Mouse (Mus musculus) right cerebral cortex, postnatal 4 days (tissue): ENCODE results near the gene Atp13a1.

Source experiments
- DNase-seq: peaks from one replicate; pipeline ENCODE4 v3.0.0-alpha.2; 2022

Gene Atp13a1

DNA sequence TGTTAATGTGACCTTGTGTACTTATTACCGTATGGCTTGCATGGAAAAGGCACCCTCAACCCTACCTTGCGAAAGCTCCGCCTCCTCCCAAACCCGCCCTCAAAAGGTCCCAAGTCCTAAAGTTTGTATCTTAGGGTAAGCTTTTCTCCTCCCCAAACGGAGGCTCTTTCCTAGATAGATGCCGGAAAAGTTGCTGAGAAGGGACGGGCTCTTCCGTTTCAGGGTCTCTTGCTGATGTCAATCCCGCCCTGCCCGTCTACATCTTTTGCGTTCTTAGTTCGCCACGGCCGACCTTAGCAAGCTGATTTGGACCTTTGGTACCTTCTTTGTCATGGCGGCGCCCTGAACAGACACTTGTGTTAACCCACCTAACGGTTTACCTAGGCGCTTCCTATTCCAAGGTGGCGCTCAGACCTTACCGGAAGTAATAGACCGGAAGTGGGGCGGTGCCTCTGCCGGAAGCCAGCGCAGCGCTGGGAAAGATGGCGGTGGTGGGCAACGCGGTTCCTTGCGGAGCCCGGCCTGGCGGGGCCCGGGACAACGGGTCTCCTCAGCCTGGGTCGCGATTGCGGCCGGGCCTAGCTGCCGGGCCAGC is at the start of gene Atp13a1, which contains the start of gene Zfp866:
Gene Atp13a1 (plus strand): TSS at position 391 of the 595 bp plus-strand sequence.
Gene Zfp866 (minus strand): TSS at position 406 of the 595 bp plus-strand sequence.
- DNase-seq, result peak; percentile 85

DNA sequence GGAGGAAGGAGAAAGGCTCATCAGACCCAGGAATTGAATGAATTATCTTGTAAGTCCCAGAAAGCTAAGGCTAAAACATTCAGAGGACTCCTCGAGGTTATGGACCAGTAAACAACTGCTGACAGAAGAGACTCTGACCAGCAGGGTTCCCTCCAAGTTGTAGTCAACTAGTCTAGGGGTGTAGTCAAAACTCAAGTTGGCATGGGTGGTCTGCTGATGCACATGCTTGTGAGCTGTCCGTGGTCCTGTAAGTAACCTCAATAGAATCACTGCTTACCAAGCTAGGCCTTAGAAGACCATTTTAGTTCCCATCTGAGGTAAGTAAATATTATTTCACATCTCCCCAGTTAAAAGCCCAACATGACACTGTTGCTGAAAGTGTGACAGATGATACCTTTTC is 49.7 kb upstream of the Atp13a1 start:
- DNase-seq, result no peak

DNA sequence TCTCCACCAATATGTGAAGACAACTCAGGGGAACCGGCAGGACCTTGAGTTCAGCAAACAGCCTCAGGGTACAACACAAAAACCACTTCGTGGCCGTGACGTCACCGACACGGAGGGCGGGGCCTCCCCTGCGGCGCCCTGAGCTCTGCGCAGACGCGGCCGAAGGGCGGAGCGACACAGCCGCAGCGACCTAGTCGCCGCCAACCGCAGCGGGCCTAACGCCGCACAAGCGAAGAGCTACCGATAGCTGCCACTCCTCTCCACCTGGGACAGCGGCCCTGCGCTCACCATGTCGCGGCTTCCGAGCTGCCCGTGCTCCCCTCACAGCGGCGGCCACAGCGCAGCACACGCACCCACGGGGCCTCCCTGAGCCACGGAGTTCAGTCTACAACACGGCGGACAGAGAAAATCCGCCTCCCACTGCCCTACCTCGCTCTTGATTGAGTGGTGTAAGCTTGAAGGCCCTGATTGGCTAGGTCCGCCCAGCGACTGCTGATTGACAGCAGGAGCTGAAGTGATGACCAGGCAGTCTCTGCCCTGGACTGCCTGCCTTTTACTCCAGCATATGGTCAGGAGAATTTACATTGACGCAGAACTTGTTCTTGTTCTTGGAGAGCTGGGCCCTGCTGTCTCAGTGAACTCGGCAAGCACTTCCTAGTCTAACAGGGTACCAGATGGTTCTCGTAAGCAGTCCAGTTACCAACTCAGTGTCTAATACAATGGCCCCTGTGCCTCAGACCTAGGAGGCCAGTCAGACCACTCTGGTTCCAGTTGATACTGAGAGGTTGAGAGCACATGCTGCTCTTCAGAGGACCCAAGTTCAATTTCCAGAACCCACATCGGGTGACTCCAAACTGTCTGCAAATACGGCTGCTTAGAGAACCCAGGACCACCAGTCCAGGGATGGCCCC is 41.2 kb upstream of the Atp13a1 start, which contains the start of gene Zfp963:
Gene Zfp963 (minus strand): TSS at position 427 of the 911 bp plus-strand sequence.
- peak; percentile 92 for DNase-seq

DNA sequence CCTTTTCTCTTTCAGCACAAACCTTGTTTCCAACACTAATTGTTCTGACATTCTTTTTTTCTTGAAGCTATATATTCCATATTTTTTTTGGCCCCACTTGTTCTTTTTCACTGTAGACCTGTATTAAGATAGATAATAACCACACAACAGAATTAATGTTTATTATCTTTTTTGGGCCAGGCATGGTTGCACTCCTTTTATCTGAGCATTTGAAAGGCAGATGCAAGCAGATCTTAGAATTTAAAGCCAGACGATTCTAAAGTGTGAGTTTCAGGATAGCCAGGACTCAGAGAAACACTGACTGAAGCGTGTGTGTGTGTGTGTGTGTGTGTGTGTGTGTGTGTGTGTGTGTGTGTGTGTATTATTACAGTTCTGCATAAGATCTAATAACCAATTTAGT is 38.5 kb upstream of the Atp13a1 start:
- no peak for DNase-seq

DNA sequence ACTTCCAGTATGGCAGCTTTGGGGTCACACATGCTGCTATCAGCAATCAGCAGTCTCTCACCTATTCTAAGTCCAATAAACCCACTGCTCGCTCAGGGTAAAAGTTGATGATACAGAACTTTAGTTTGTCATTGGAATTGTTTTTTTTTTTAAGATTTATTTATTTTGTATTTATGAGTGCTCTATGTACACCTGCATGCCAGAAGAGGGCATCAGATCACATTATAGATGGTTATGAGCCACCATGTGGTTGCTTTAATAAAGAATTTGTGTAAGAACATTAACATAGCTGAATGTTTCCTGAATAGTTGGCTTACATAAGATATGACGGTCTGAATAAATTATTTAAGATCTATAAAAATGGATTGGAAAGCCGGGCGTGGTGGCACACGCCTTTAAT is 32.6 kb upstream of the Atp13a1 start:
- DNase-seq, result no peak

DNA sequence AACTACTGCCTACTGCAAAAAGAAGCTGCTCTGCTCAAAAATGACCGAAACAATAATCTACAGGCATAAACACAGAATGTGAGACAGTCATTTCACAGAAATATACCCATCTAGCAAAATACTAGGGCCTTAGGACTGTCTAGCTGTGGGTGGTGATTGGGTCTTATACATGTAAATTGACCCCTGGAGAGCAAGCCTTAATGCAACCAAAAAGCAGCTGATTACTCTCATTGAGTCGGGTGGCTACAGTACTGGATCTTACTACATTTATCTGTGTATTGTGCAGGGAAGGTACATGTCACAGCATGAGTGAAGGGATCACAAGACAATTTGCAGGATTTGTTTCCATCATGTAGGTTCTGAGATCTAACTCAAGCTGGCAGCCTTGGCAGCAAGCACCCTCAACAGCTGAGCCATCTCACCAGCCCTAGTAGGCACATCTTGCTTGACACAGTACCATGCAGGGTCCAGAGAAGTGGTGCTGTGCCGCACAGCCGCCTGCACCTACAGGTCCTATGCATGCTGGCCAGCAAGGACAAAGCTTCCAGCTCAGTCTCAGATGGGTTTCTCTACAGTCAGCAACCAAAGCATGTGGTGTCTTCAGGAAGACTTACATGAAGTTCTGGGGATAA is 29.0 kb upstream of the Atp13a1 start:
- DNase-seq, result no peak

DNA sequence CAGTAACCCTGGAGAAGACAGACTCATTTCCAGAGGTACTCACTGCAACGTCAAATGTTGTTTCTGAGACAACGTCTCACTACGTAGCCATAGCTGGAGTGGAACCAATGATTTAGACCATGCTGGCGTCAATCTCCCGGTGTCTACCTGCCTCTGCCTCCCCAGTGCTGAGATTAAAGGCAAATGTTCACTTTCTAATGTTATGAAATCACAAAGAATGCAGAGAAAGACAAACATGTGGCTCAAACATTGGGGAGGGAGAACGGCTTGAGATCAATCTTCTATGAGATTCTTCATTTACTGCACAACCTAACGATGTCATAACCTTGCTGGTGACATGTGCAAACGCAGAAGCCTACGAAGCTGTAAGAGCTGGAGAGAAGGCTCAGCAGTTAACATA is 19.7 kb upstream of the Atp13a1 start:
- no peak for DNase-seq

DNA sequence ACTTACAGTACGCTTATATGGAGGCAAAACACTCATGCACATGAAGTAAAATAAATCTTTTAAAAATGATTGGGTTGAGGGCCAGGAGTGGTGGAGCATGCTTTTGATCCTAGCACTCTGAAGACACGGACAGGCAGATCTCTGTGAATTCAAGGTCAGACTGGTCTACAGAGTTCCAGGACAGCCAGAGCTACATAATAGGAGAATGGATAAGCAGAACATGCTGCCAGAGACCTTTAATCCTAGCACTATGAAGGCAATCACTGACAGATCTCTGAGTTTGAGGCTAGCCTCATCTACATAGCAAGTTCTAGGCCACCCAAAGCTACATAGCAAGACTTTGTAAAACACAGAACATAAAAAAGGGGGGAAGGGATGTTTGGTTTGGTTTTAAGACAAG is 18.9 kb upstream of the Atp13a1 start:
- DNase-seq, result no peak

DNA sequence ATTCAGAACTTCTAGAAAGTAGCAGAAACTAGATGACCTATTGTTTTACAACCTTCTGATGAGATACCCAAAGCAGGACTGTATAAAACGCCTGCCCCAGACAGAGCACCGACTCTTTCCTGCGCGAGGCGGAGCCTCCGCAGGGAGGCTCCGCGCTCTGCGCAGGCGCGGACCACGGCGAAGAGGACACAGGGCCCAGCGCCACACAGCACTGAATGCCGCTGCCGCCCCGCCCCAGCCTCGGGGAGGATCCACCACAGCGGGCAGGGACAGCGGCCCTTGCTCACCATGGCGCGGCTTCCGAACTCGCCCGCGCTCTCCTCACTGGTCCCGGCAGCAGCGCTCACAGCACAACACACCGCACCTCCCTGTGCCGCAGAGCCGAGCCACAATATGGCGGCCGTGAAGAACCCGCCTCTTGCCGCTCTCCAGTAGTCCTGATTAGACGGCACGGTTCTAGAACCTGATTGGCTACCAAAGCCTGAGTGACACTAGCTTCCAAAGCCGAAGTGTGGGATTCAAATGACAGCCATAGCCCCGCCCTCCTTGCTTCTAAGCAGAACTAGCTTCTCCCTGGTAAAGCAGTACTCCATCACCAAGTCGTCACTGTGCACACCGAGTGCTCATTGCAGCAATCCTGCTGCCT is 16.3 kb upstream of the Atp13a1 start, which contains the start of gene Gm20422:
Gene Gm20422 (minus strand): TSS at position 384 of the 646 bp plus-strand sequence.
- DNase-seq, result peak; percentile 81

DNA sequence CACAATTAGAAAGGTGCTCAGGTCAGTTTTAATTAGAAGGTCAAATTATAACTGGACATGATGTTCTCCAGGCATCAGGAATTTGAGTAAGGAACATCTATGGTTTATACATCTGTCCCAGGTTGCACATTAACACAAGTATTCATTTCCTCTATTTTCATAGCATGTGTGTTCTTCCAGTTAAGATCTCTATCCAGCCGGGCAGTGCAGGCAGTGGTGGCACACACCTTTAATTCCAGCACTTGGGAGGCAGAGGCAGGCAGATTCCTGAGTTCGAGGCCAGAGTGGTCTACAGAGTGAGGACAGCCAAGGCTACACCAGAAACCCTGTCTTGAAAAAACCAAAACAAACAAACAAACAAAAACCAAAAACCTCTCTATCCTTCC is 15.8 kb upstream of the Atp13a1 start:
- DNase-seq, result no peak

DNA sequence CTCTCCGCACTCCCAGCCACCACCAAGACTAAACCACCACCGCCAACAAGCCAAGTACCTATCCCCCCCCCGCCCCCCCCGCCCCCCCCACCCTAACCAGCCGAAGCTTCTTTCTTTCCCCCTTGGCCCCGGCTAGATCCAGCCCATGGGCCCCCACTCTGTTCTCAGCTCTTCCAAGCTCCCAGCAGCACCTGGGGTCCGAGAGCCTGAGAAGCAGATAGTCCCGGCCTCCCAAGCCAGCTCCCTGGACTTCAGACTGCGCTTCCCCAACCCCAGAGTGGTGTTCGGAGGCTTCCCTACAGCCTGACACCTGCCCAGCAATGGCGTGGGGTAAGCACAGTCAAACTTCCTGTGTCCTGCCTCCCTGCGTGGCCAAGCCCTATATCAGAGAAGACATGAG is 13.9 kb upstream of the Atp13a1 start:
- DNase-seq, result no peak

DNA sequence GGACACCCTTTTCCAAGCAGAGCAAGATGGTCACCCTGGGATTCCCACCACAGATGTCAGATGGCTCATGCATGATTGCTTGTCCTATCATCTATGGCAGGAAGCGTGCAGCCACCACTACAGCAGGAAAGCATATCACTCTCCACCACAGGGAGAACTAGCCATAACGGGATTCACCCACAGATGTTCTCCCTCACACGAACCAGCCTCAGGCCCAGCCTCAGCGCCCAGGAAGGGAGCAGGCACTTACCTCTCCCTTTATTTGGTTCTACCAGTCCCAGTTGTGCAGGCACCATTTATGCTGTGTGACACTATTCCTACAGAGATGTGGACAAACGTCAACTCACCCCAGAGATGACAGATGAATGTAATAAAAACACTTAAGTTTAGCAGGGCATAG is 1.9 kb upstream of the Atp13a1 start:
- DNase-seq, result no peak

DNA sequence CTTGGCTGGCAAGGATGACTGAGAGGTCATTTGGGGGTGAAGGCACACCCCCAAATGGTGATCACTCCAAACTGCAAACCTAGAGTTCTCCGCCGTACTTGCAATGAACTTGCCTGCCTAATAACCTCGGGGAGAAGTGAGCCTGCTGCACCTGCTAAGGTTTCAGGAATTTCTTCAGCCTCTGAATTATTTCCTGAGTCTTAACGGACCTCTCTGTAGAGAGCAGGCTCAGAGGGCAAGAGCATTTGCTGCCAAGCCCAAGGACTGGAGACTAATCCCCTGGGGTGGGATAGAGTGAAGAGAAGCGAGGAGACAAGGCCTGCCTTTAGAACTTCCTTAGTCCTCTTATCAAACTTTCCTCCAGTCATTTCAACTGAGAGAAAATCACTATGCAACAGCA is 1.2 kb upstream of the Atp13a1 start:
- DNase-seq, result no peak

DNA sequence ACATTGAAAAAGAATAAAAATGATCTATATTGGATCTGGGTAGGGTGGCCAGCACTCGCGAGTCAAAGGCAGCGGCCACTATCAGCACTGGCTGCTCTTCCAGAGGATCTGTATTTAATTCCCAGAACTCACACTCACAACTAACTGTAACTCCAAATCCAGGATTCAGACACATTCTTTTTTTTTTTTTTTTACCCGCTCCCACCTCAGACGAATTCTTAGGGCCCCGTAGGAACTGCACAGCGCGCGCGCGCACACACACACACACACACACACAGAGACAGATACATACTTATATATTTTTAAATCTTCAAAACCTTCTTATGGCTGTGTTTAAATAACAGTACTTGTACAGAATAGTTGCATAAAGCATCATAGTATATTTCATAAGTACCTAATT is 599 bp upstream of the Atp13a1 start:
- no peak for DNase-seq

DNA sequence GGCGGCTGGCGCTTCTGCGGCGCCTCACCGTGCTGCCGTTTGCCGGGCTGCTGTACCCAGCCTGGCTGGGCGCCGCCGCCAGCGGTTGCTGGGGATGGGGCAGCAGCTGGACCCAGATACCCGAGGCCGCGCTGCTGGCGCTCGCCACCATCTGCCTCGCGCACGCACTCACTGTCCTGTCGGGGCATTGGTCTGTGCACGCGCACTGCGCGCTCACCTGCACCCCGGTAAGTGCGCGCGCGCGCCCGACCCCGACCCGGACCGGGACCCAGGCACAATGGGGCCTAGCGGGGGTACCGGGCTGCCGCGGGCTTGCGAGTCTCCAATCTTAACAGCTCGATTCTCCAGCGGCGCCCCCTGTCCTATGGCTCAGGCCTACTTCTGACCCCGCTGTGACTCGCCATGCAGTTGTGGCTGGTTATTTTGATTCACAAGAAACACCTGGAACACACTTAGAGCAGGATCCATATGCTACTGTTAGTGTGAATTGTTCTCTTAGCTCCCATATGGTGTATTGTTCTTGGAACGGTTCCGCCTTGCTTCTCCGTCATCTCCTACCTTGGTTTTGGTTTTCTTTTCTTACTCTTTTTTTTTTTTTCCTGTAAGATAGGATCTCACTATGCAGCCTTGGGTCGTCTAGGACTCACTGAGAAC is 579 bp downstream of the Atp13a1 start:
- peak; percentile 40 for DNase-seq

DNA sequence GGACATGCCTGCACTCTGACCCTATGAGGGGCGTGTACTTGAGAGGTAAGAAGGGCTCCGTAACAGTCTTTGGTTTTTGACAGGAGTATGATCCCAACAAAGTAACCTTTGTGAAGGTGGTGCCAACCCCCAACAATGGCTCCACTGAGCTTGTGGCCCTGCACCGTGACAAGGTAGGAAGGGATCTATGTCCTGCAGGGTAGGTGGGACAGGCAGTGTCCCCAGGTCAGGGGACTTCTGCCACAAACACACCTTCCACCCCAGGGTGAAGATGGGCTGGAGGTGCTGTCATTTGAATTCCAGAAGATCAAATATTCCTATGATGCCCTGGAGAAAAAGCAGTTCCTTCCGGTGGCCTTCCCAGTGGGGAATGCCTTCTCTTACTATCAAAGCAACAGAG is 2.7 kb downstream of the Atp13a1 start:
- no peak for DNase-seq

DNA sequence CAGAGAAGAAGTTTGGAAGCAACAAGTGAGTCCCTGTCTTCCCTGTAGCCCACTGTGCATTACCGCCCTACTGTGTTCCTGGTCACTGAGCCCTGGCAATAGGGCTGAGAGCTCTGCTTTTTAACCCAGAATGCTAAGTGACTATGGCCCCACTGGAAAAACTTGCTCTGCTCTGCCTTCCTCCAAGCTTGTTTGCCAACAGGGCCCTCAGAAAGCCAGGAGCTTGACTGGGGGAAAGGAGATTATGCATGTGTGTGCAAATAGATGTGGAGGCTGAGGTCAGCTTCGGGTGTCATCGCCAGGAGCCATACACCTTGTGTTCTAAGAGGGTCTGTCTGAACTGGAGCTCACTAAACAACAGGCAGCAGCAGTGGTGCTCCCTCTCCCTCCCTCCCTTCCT is 3.1 kb downstream of the Atp13a1 start:
- no peak for DNase-seq

DNA sequence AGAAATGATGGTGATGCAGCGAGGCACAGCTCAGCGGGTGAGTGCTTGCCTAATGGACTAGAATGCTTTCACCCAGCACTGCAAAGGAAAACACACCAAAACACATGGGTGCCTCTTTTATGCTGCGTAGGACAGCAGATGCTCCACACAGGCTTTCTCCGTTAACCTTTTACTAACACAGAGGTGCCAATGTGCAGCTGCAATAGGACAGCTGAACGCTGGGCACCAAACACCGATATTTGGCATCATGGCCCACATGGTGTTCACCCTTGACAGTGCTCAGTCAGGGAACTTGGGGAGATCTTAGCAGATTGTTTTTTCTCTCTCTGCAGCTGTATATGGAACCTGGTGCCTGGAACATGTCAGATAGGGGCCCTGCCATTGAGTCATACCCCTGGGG is 3.9 kb downstream of the Atp13a1 start:
- no peak for DNase-seq

DNA sequence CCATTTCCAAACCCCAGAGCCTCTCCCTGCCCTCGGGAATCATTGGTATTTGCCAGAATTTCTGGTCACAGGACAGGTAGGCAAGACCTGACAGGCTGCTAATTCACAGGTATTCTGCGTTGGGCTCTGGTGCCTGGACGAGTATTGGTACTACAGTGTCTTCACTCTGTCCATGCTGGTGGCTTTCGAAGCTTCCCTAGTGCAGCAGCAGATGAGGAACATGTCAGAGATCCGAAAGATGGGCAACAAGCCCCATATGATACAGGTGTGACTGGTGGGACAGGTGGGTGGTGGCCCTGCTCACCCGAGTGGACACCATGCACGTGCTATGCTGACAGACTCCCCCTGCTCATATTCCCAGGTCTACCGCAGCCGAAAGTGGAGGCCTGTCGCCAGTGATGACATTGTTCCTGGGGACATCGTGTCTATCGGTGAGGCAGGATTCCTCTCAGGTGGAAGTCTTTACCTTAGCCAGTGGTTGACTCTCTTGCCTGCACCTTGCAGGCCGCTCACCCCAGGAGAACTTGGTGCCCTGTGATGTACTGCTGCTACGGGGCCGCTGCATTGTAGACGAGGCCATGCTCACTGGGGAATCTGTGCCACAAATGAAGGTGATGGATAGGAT is 5.9 kb downstream of the Atp13a1 start:
- no peak for DNase-seq

DNA sequence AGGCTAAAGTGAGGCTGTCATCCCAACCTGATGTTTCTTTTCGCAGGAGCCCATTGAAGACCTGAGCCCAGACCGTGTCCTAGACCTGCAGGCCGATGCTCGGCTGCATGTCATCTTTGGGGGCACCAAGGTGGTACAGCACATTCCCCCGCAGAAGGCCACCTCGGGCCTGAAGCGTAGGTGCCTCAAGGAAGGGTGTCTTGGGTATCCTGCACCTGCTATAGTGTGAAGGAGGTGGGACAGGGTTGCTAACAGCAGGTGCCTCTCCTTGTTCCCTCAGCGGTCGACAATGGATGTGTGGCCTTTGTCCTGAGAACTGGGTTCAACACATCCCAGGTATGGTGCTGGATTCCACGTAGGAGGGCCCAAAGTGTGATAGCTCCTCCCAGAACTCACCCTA is 6.7 kb downstream of the Atp13a1 start:
- no peak for DNase-seq

DNA sequence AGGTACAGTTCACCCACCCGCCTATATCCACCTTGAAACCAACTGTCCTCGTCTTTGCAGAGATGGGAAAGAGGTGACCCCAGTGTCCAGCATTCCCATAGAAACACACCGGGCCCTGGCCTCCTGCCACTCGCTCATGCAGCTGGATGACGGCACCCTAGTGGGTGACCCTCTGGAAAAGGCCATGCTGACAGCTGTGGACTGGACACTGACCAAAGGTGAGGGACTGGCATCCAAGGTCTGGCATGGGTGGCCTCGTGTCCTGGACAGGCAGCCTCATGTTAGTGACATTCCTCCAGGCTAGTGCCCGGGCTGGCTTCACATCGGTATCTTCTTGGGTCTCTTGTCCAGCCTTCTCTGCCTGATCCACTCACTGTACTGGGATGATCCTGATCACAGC is 8.3 kb downstream of the Atp13a1 start:
- no peak for DNase-seq

DNA sequence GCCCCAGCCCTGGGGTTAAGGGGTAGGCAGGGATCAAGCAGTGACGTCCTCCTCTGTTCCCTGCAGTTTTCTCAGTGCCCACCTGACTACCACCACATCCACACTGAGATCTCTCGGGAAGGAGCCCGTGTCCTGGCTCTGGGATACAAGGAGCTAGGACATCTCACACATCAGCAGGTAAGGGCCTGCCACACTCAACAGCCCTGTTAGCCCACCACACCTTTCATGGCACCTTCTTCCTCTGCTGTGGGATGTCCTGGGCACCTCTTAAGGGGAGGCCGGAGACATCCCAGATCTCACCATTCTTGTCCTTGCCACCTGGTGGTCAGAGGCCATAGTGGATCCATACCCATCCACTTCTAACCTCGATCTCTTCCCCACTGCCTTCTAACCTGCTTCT is 9.0 kb downstream of the Atp13a1 start:
- DNase-seq, result no peak
